Mouse (Mus musculus): Measurements from ENCODE around the gene Timm22.

The Timm22 gene

DNA sequence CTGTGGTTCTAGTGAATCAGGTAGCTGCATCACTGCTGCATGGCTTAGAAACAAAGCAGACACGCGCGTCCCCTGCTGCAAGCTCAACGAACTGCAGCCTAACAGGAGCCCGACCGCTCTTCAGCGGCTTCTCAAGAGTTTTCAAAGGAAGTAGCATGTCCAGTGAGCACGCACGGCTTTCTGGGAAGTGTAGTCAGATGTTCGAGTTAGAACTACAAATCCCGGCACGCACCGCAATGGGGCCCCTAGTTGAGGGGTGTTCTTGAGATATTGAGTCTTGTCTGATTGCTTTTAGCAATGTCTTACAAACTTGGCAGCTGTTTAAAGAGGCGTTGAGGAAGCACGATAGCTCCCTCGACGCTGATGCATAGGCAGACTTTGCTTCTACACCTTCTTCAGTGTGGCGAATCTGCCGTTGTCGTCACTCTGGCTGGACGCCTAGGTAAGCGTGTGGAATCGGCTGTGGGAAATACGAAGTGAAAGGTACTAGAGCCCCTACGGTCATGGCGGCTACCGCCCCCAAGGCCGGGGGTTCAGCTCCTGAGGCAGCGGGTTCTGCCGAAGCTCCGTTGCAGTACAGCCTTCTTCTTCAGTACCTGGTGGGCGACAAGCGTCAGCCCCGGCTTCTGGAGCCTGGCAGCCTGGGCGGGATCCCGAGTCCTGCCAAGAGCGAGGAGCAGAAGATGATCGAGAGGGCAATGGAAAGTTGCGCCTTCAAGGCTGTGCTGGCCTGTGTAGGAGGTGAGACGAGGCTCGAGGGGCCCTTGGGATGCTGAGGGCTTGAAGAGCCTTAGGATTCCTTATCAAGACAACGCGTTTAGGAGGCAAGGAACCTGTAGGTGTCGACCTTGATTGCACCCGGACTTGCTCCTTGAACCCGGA is at the start of gene Timm22:
Gene Timm22, plus strand, starts transcription at position 251 of the 882 bp plus-strand sequence.
- in situ Hi-C loops (cut with MboI; ENCODE audit: low sequenced_read_pairs) = no loop called here

GRCm38 (mm10) chr11:76357464-76357863 is 49.3 kb upstream of the Timm22 start:
- in situ Hi-C loops (cut with MboI; ENCODE audit: low sequenced_read_pairs) = no loop called here

GRCm38 (mm10) chr11:76358628-76359320 is 48.0 kb upstream of the Timm22 start:
- in situ Hi-C loops (cut with MboI; ENCODE audit: low sequenced_read_pairs) = no loop called here

GRCm38 (mm10) chr11:76360255-76360654 is 46.5 kb upstream of the Timm22 start:
- in situ Hi-C loops (cut with MboI; ENCODE audit: low sequenced_read_pairs) = no loop called here

- in situ Hi-C loops (cut with MboI; ENCODE audit: low sequenced_read_pairs) = no loop called here
These were observed 45.3 kb upstream of the Timm22 start for GRCm38 (mm10) chr11:76361422-76361821.

DNA sequence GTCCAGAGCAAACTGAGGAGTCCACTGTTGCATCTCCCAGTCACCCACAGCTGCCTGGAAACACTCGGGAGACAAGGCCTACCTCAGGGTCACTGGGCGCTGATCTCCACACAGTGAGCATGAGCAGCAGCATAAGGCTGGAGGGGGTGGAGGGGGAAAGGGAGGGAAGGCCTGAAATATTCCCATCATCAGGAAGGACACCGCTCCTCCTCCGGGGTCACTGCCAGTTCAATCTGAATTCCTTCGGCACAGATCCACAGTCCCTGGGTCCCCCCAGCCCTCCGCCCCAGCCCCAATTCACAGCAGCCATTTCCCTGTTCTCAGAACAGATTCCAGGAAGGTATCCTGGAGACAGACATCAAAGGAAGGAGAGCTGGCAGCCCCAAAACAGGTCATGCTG is 43.6 kb upstream of the Timm22 start:
- in situ Hi-C loops (cut with MboI; ENCODE audit: low sequenced_read_pairs) = no loop called here

GRCm38 (mm10) chr11:76363636-76364035 is 43.1 kb upstream of the Timm22 start:
- in situ Hi-C loops (cut with MboI; ENCODE audit: low sequenced_read_pairs) = no loop called here

DNA sequence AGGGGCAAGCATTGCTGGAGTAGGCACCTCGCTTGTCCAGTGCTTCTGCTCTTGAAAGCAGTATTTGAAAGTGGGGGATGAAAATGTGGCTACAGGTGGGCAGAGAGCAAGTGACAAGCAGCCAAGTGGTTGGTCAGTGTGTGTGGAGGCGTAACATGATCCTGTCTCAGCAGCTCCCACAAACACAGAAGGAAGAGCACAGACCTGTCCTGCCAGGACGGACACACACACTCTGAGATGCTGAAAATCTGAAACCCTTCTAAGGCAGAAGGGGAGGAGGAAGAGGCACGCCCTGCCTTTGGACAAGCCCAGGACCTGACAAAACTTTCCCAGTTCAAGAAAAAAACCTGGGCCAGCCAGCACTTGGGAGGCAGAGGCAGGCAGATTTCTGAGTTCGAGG is 42.7 kb upstream of the Timm22 start:
- in situ Hi-C loops (cut with MboI; ENCODE audit: low sequenced_read_pairs) = no loop called here

DNA sequence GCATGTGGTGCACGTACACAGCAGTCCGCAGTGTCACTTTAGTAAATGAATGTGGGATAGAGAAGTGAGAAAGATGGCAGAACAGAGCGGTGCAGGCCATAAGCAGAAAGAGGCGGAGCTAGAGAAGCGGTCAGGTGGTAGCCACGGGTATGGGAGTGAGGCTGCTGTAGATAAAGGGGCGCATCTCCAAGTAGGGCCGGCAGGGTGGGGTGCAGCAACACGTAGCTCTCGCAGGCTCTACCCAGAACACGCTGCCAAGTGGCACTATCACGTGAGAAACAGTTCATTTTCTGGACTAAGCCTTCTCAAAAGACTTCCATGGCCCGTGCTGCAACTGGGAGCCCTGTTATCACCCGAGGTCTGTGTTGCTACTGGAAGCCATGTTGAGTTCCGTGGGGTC is 40.0 kb upstream of the Timm22 start:
- in situ Hi-C loops (cut with MboI; ENCODE audit: low sequenced_read_pairs) = no loop called here

DNA sequence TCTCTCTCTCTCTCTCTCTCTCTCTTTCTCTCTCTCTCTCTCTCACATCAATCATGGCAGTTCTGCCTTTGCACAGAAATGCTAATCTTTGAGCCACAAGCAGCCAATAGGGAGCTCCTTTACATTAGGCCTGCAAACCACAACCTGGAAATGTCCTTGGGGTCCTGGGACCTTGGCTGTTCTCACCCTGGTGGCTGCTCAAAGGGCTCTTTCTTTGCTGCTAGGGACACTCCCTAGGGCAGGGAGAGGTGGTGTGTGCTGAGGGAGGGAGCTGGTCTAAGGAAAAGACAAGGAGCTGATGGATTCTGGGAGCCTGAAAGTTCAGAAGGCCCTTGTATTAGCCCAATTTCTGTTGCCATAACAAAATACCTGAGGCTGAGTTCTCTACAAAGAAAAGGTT is 36.3 kb upstream of the Timm22 start:
- in situ Hi-C loops (cut with MboI; ENCODE audit: low sequenced_read_pairs) = no loop called here

DNA sequence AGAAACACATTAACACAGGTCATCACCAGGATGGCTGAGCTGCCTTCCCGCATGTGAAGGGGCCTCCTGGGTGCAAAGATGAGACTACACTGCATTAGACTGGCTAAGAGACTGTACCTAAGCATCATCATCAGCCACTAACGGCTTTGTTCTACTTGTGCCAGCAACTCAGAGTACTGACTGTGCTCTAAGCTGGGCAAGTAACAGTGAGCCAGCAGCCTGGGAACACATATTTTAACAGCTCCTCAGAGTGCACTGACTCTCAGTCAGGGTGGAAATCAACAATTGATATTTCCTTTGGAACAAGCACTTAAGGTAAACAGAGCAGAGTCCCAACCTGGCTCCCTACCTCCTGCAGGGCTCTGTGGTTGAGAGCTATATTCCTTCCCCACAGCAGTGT is 34.6 kb upstream of the Timm22 start:
- in situ Hi-C loops (cut with MboI; ENCODE audit: low sequenced_read_pairs) = no loop called here

- in situ Hi-C loops (cut with MboI; ENCODE audit: low sequenced_read_pairs) = no loop called here
These were observed 34.2 kb upstream of the Timm22 start for GRCm38 (mm10) chr11:76372534-76372933.

DNA sequence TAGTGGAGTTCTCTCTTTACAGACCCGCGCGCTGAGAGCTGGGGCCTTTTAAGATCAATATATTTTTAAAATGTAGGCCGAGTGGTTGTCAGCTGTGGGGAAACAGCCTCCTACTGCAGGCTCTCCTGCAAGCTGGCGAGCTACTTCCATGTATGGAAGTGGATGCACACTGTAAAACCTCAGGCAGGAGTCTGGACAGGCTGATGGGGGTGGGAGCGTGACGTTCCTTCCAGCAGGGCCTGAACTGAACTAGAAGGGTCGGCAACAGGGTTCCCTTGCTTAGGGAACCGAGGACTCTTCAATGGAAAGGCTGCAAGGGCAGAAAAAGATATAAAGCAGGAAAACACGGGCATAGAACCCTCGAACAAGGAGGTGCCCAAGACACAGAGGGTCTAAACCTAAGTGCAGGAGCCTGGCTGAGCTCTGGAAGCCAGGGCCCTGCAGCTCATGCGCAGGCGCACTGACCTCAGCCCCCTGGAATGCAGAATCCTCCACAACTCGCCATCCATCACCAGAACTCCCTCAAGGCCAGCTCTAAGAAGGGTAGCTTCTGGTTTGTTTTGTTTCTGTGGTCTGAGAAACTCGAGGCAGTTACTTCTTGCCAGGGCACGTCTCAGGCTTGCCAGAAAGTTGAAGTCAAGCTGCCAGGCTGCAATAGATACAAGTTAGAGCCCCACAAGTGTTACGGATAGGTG is 32.1 kb upstream of the Timm22 start:
- in situ Hi-C loops (cut with MboI; ENCODE audit: low sequenced_read_pairs) = no loop called here

GRCm38 (mm10) chr11:76376425-76376824 is 30.3 kb upstream of the Timm22 start:
- in situ Hi-C loops (cut with MboI; ENCODE audit: low sequenced_read_pairs) = no loop called here

GRCm38 (mm10) chr11:76379921-76380544 is 26.7 kb upstream of the Timm22 start:
- in situ Hi-C loops (cut with MboI; ENCODE audit: low sequenced_read_pairs) = no loop called here

DNA sequence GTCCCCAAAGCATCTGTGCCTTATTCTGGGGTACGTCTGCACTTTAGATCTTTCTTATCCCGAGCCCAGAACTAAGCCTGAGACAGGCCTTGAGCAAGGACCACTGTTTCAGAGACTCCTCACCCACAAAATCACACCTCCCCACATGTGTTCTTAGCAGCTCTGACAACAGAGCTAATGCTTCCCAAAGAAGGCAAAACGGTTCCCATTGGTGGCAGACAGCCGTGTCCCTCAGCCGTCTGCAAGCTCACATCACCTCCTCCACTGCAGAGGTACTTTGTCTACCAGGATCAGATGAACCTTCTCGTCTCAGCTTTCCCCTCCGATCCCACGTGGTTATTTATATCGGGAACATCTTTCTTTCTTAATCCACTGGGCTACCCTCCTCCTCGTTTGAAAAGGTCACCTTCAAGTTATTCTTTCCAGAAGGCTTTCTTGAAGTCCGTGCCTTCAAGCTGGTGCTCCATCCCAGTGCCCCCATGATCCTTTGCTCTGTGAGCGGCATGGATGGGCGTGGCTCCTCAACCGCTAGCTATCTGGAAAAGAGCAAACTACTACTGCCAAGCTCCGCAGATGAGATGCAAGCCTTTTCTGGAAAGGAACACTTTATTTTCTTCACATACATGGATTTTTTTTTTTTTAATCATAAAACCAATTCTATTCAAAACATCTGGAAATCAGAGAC is 25.4 kb upstream of the Timm22 start:
- in situ Hi-C loops (cut with MboI; ENCODE audit: low sequenced_read_pairs) = no loop called here

DNA sequence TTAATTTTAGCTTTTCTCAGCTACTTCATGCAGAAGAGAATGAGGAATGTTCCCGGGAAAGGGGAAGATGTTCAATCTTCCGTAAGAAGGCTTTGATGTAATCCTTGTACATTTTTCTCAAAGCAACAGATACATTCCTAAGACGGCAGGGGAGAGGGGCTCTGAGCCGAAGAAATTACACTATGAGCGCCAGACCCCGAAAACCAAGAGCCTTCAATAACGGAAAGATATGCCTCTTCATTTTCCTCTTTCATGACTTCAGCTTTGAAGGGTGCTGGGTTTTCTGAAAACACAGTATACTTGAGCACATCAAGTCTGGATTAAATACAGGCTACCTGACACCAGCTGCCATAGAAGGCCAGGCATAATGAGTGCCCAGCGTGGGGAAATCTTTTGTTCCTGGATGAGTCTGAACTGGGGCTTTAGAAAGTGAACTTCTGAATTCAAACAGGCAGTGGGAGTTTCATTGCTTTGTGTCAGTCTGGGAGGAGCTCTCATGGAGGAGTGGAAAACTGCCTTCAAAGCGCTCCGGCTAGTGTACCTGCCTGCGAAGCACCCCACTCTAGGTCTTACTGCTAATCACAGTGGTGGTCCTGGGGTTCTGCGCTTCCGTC is 23.9 kb upstream of the Timm22 start:
- in situ Hi-C loops (cut with MboI; ENCODE audit: low sequenced_read_pairs) = no loop called here

DNA sequence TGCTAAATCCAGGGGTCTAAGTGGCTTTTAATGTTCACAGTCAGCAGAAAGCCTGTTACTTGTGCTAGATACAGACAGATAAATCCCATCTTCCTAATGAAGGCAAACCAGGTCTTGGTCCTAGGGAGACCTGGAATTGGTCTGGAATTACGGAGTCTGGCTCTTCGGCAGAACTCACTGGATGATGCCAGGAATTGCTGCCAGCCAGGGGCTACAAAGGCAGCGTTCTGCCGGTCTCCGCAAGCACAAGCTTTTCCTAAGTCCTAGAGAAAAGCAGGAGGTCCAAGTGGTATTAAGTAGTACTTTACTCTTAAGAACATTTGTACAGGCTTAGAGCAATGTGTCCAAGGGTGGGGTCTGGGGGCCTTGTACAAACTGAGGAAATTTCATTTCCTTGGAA is 22.4 kb upstream of the Timm22 start:
- in situ Hi-C loops (cut with MboI; ENCODE audit: low sequenced_read_pairs) = no loop called here

GRCm38 (mm10) chr11:76385017-76385416 is 21.7 kb upstream of the Timm22 start:
- in situ Hi-C loops (cut with MboI; ENCODE audit: low sequenced_read_pairs) = no loop called here

- in situ Hi-C loops (cut with MboI; ENCODE audit: low sequenced_read_pairs) = no loop called here
These were observed 21.0 kb upstream of the Timm22 start for GRCm38 (mm10) chr11:76385746-76386145.

Measured in CH12F3 (cell line).